ENCODE assay signal across 16 mouse cellular contexts in the genomic region with DNA sequence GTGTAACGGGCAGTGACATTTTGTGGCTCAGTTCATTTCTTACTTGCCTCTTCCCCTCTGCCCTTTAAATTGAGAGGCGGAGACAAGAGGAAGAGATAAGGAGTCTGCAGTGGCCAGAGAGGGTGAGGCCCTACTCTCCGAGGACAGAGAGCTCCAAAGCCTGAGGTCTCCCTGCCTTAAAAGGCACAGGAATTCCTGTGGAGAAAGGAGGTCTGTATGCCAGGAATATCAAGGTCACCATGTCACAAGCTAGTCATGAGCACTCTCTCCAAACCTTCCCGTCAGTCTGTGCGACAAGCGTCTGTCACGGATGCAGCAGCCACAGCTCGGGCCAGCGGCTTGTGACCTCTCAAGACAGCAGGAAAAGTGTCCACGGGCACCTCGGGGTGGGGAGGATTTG. TPM values are rescaled to one million over a fixed set of nuclear protein-coding genes. Genes with fewer than 3 reads are reported as not detected.
A peak's percentile ranks its signal among the peaks of the same experiment; 100 is the strongest.
DNase-seq lines count a peak whose midpoint lies in the region; ATAC-seq lines count a peak whose summit lies in the region.
"Had no signal": no experiment of that assay in that cellular context is flagged by ENCODE, and none has a peak within 500 bp of the region (broad histone marks: within the 10 kb centered on the region; RNA-seq: fewer than 3 reads in every experiment).

No protein-coding gene starts in this region.

- peaks cover 40% of the 10 kb centered on the region for H3K4me1 ChIP-seq in megakaryocyte, embryonic 14.5 days
- peaks cover 24% of the 10 kb centered on the region for H3K4me1 ChIP-seq in embryonic facial prominence, embryonic 10.5 days
- peaks cover 2% of the 10 kb centered on the region; the same call in 1 of the 2 replicates for H3K4me1 ChIP-seq in forebrain, embryonic 14.5 days (ENCODE audit: control insufficient read depth, insufficient read depth, low read length)
- 0 out of 2 replicates have a peak, but pooled peaks cover 3% of the 10 kb centered on the region for H3K4me1 ChIP-seq in midbrain, embryonic 16.5 days (ENCODE audit: control insufficient read depth, insufficient read depth, low read length)

- H3K27me3 ChIP-seq in megakaryocyte, embryonic 14.5 days (replicated peaks), result peaks cover 13% of the 10 kb centered on the region
- H3K27me3 ChIP-seq in embryonic facial prominence, embryonic 10.5 days (replicated peaks; ENCODE audit: low read depth, poor library complexity, severe bottlenecking), result no peaks in the 10 kb centered on the region
- H3K27me3 ChIP-seq in forebrain, embryonic 14.5 days (replicated peaks; ENCODE audit: control insufficient read depth, insufficient read depth, low read length), result no peaks in the 10 kb centered on the region
- no peaks in the 10 kb centered on the region for H3K27me3 ChIP-seq in midbrain, embryonic 16.5 days (ENCODE audit: control insufficient read depth, insufficient read depth, low read depth, low read length)
- H3K27me3 ChIP-seq: neural tube, embryonic 12.5 days had no signal

- no peaks in the 10 kb centered on the region for H3K36me3 ChIP-seq in megakaryocyte, embryonic 14.5 days (replicated peaks; ENCODE audit: low read length)
- H3K36me3 ChIP-seq in embryonic facial prominence, embryonic 10.5 days (replicated peaks), result no peaks in the 10 kb centered on the region
- H3K36me3 ChIP-seq in forebrain, embryonic 14.5 days (ENCODE audit: control insufficient read depth, insufficient read depth, low read length), result no peaks in the 10 kb centered on the region
- no peaks in the 10 kb centered on the region for H3K36me3 ChIP-seq in midbrain, embryonic 16.5 days (ENCODE audit: control insufficient read depth, insufficient read depth, low read length)
- H3K36me3 ChIP-seq: neural tube, embryonic 12.5 days had no signal

- ATAC-seq in megakaryocyte, adult 5-6 weeks (ENCODE audit: poor library complexity, severe bottlenecking), result no peak
- no peak for ATAC-seq in forebrain, embryonic 14.5 days
- ATAC-seq in midbrain, embryonic 16.5 days, result no peak
- ATAC-seq: inflammation-experienced regulatory T-cells, adult 6 months had no signal

- intact Hi-C loops in heart, postnatal 14 days (cut with DNase I), result no loop called here
- intact Hi-C loops in left cerebral cortex, postnatal 10 days (cut with DNase I), result no loop called here

- H3K27ac ChIP-seq in embryonic facial prominence, embryonic 10.5 days (replicated peaks), result 0 out of 2 replicates have a peak overlapping the region, but pooled peaks have one; percentile 24
- H3K27ac ChIP-seq in forebrain, embryonic 14.5 days (ENCODE audit: low read depth, low read length), result no peak overlapping the region
- no peak overlapping the region for H3K27ac ChIP-seq in midbrain, embryonic 16.5 days (ENCODE audit: low read length)
- H3K27ac ChIP-seq: neural tube, embryonic 12.5 days had no signal

- peak overlapping the region; percentile 57 for H3K4me3 ChIP-seq in megakaryocyte, embryonic 14.5 days (replicated peaks)
- H3K4me3 ChIP-seq in embryonic facial prominence, embryonic 10.5 days, result no peak overlapping the region
- H3K4me3 ChIP-seq in forebrain, embryonic 14.5 days (ENCODE audit: low read depth, low read length), result no peak overlapping the region
- H3K4me3 ChIP-seq in midbrain, embryonic 16.5 days (ENCODE audit: low read depth, low read length), result no peak overlapping the region
- H3K4me3 ChIP-seq: neural tube, embryonic 12.5 days had no signal

- H3K4me2 ChIP-seq in forebrain, embryonic 14.5 days (ENCODE audit: low read length), result no peak overlapping the region
- no peak overlapping the region for H3K4me2 ChIP-seq in midbrain, embryonic 16.5 days (ENCODE audit: low read length)
- H3K4me2 ChIP-seq: neural tube, embryonic 12.5 days had no signal

- no peak overlapping the region for H3K9ac ChIP-seq in forebrain, embryonic 14.5 days (ENCODE audit: low read length)
- H3K9ac ChIP-seq in midbrain, embryonic 16.5 days (ENCODE audit: low read depth, low read length), result no peak overlapping the region
- H3K9ac ChIP-seq: neural tube, embryonic 12.5 days had no signal

- WGBS in embryonic facial prominence, embryonic 10.5 days, result 60% methylated on average over 11 of the region's 11 CpGs
- WGBS in forebrain, embryonic 14.5 days, result 83% methylated on average over 11 of the region's 11 CpGs
- WGBS in midbrain, embryonic 16.5 days, result 64% methylated on average over 11 of the region's 11 CpGs

- DNase-seq in embryonic facial prominence, embryonic 10.5 days (ENCODE audit: low spot score), result no peak
- peak; percentile 55 to 70 for DNase-seq in heart, postnatal 14 days
- peak; percentile 63 for DNase-seq in testis, postnatal 10 days (ENCODE audit: low spot score)
- no peak for DNase-seq in left cerebral cortex, postnatal 10 days (ENCODE audit: extremely low spot score in 1 of 2, low spot score in 2 of 2)
- DNase-seq in forebrain, embryonic 14.5 days (ENCODE audit: low spot score), result no peak
- DNase-seq: cerebellum, postnatal 10 days; thymus, postnatal 25 days had no signal

- H3K9me3 ChIP-seq in megakaryocyte, embryonic 14.5 days, result no peaks in the 10 kb centered on the region; the same call in 1 of the 2 replicates
- H3K9me3 ChIP-seq in embryonic facial prominence, embryonic 10.5 days, result no peaks in the 10 kb centered on the region
- no peaks in the 10 kb centered on the region for H3K9me3 ChIP-seq in forebrain, embryonic 14.5 days (replicated peaks; ENCODE audit: control insufficient read depth, low read length)
- no peaks in the 10 kb centered on the region for H3K9me3 ChIP-seq in midbrain, embryonic 16.5 days (replicated peaks; ENCODE audit: control insufficient read depth, low read length, poor library complexity, severe bottlenecking)
- H3K9me3 ChIP-seq: neural tube, embryonic 12.5 days had no signal

RNA-seq across cellular contexts. Expression of a gene that starts 14.1 kb away (rescaled TPM):
- 0.02 TPM in 1 of 2 replicates, not detected in the other for polyA plus RNA-seq in megakaryocyte, embryonic 14.5 days (2012; ENCODE audit: insufficient read depth, low replicate concordance)
- not detected in 2 replicates for total RNA-seq in megakaryocyte, adult 5-6 weeks (2015)
- total RNA-seq in megakaryocyte, adult 5-6 weeks (2017), result not detected in 2 replicates
- polyA plus RNA-seq in embryonic facial prominence, embryonic 10.5 days (2016; fragmentation: Nextera tagmentation; extraction: Ambion mirVana), result 0.29 and 1.1 TPM in 2 replicates
- 100 to 1,000 TPM; 171 to 231 TPM for total RNA-seq in heart, postnatal 14 days (2021)
- total RNA-seq in left cerebral cortex, postnatal 10 days (2021), result not detected
- polyA plus RNA-seq in forebrain, embryonic 14.5 days (2014; fragmentation: Nextera tagmentation; extraction: Ambion mirVana), result 0.10 TPM in 1 of 2 replicates, not detected in the other
- polyA plus RNA-seq in midbrain, embryonic 16.5 days (2015; fragmentation: Nextera tagmentation; extraction: Ambion mirVana), result not detected in 2 replicates
- total RNA-seq: gastrocnemius, adult 8-10 months; layer of hippocampus, postnatal 25 days; megakaryocyte progenitor cell, adult 5-6 weeks had no signal
- polyA plus RNA-seq: inflammation-experienced regulatory T-cells, adult 6 months; neural tube, embryonic 12.5 days; spleen, adult 2 months had no signal

RNA-seq across cellular contexts. Expression of a gene that starts 23.9 kb away (rescaled TPM):
- not detected in 2 replicates for polyA plus RNA-seq in megakaryocyte, embryonic 14.5 days (2012; ENCODE audit: insufficient read depth, low replicate concordance)
- not detected in 2 replicates for total RNA-seq in megakaryocyte, adult 5-6 weeks (2015)
- not detected in 2 replicates for total RNA-seq in megakaryocyte, adult 5-6 weeks (2017)
- polyA plus RNA-seq in embryonic facial prominence, embryonic 10.5 days (2016; fragmentation: Nextera tagmentation; extraction: Ambion mirVana), result not detected in 2 replicates
- 1 to 10 TPM; 1.2 to 1.4 TPM for total RNA-seq in heart, postnatal 14 days (2021)
- total RNA-seq in left cerebral cortex, postnatal 10 days (2021), result not detected
- 0.13 TPM in 1 of 2 replicates, not detected in the other for polyA plus RNA-seq in forebrain, embryonic 14.5 days (2014; fragmentation: Nextera tagmentation; extraction: Ambion mirVana)
- not detected in 2 replicates for polyA plus RNA-seq in midbrain, embryonic 16.5 days (2015; fragmentation: Nextera tagmentation; extraction: Ambion mirVana)
- total RNA-seq: gastrocnemius, adult 8-10 months; layer of hippocampus, postnatal 25 days; megakaryocyte progenitor cell, adult 5-6 weeks had no signal
- polyA plus RNA-seq: inflammation-experienced regulatory T-cells, adult 6 months; neural tube, embryonic 12.5 days; spleen, adult 2 months had no signal

RNA-seq across cellular contexts. Expression of a gene that starts 44.1 kb away (rescaled TPM):
- 18.6 TPM in 1 of 2 replicates, not detected in the other for polyA plus RNA-seq in megakaryocyte, embryonic 14.5 days (2012; ENCODE audit: insufficient read depth, low replicate concordance)
- 68.8 and 83.8 TPM in 2 replicates for total RNA-seq in megakaryocyte, adult 5-6 weeks (2015)
- 122 and 134 TPM in 2 replicates for total RNA-seq in megakaryocyte, adult 5-6 weeks (2017)
- polyA plus RNA-seq in embryonic facial prominence, embryonic 10.5 days (2016; fragmentation: Nextera tagmentation; extraction: Ambion mirVana), result 122 and 125 TPM in 2 replicates
- total RNA-seq in heart, postnatal 14 days (2021), result 10 to 100 TPM; 54.2 to 57.5 TPM
- total RNA-seq in left cerebral cortex, postnatal 10 days (2021), result 10 to 100 TPM; 13.3 to 13.6 TPM
- polyA plus RNA-seq in forebrain, embryonic 14.5 days (2014; fragmentation: Nextera tagmentation; extraction: Ambion mirVana), result 95.3 and 110 TPM in 2 replicates
- polyA plus RNA-seq in midbrain, embryonic 16.5 days (2015; fragmentation: Nextera tagmentation; extraction: Ambion mirVana), result 56.0 and 62.3 TPM in 2 replicates

RNA-seq across cellular contexts. Expression of a gene that starts 53.0 kb away (rescaled TPM):
- polyA plus RNA-seq in megakaryocyte, embryonic 14.5 days (2012; ENCODE audit: insufficient read depth, low replicate concordance), result not detected in 2 replicates
- total RNA-seq in megakaryocyte, adult 5-6 weeks (2015), result not detected in 2 replicates
- total RNA-seq in megakaryocyte, adult 5-6 weeks (2017), result not detected in 2 replicates
- polyA plus RNA-seq in embryonic facial prominence, embryonic 10.5 days (2016; fragmentation: Nextera tagmentation; extraction: Ambion mirVana), result 0.38 and 0.47 TPM in 2 replicates
- not detected for total RNA-seq in heart, postnatal 14 days (2021)
- under 1 TPM; 0.21 to 0.34 TPM for total RNA-seq in left cerebral cortex, postnatal 10 days (2021)
- 17.6 and 19.4 TPM in 2 replicates for polyA plus RNA-seq in forebrain, embryonic 14.5 days (2014; fragmentation: Nextera tagmentation; extraction: Ambion mirVana)
- 8.1 and 8.5 TPM in 2 replicates for polyA plus RNA-seq in midbrain, embryonic 16.5 days (2015; fragmentation: Nextera tagmentation; extraction: Ambion mirVana)
- total RNA-seq: gastrocnemius, adult 8-10 months; megakaryocyte progenitor cell, adult 5-6 weeks had no signal
- polyA plus RNA-seq: inflammation-experienced regulatory T-cells, adult 6 months; spleen, adult 2 months had no signal

Comparison
In these comparisons a context has a peak if more than half of its experiments do, and no peak if none do; other contexts are left out.
1. DNase-seq: peak in heart, postnatal 14 days (2 of 2) and testis, postnatal 10 days (single experiment); none in embryonic facial prominence, embryonic 10.5 days (single experiment), left cerebral cortex, postnatal 10 days (0 of 2) and forebrain, embryonic 14.5 days (single experiment).